Mouse (Mus musculus): Measurements from ENCODE around the gene Olfr314.
"Not testable (repeated sequence)": the region's sequence is repeated elsewhere in the genome, so short reads cannot be mapped to it uniquely, and the experiment has no call there.

Gene Olfr314

GRCm38 (mm10) chr11:58832541-58832940 is 49.8 kb downstream of the Olfr314 start:
- DNase-seq (ENCODE audit: low spot score in 2 of 2): not testable (repeated sequence)

Measured in frontal cortex, postnatal 14 days (tissue).